Mouse (Mus musculus) heart, embryonic 16.5 days (tissue): ENCODE results near the gene Gpsm1. TPM values are rescaled to one million over a fixed set of nuclear protein-coding genes. Genes with fewer than 3 reads are reported as not detected.

Experiments
- ATAC-seq: fragments of 200-750 bp; cut with Nextera tagmentation; replicated peaks from 2 replicates; pipeline ENCODE4 v1.8.0; 2017; ENCODE audit warnings: moderate number of reproducible peaks; ENCODE audit not compliant: insufficient read depth, low FRiP score; ENCODE audit errors: extremely low read depth
- H3K27ac ChIP-seq: fragments of 300-500 bp; sonication (generic); 2 replicates; pipeline ENCODE4 v1.5.1; 2014; ENCODE audit warnings: mild to moderate bottlenecking, low read length, control low read depth, moderate library complexity
- H3K27me3 ChIP-seq: fragments of 300-500 bp; sonication (generic); 2 replicates; pipeline ENCODE4 v1.6.1; 2014; ENCODE audit warnings: low read length, mixed read lengths; ENCODE audit not compliant: control insufficient read depth, insufficient read depth
- H3K36me3 ChIP-seq: fragments of 300-500 bp; sonication (generic); 2 replicates; pipeline ENCODE4 v1.6.1; 2014; ENCODE audit not compliant: control insufficient read depth, insufficient read depth
- H3K4me1 ChIP-seq: fragments of 300-500 bp; sonication (generic); 2 replicates; pipeline ENCODE4 v1.6.1; 2014; ENCODE audit warnings: low read length, mixed read lengths; ENCODE audit not compliant: control insufficient read depth, insufficient read depth
- H3K4me2 ChIP-seq: fragments of 300-500 bp; sonication (generic); 2 replicates; pipeline ENCODE4 v1.6.1; 2014; ENCODE audit warnings: low read depth, mild to moderate bottlenecking, control low read depth, low read length
- H3K4me3 ChIP-seq: fragments of 300-500 bp; sonication (generic); 2 replicates; pipeline ENCODE4 v1.5.1; 2014; ENCODE audit warnings: mild to moderate bottlenecking, control low read depth, low read length
- H3K9ac ChIP-seq: fragments of 300-500 bp; sonication (generic); 2 replicates; pipeline ENCODE4 v1.6.1; 2014; ENCODE audit warnings: low read length, control low read depth
- H3K9me3 ChIP-seq: fragments of 300-500 bp; sonication (generic); replicated peaks from 2 replicates; pipeline ENCODE4 v1.6.1; 2016; ENCODE audit warnings: low read length; ENCODE audit not compliant: control insufficient read depth
- WGBS: fragments of 180-500 bp; shearing (Covaris S2); extraction: QIAGEN DNeasy Blood & Tissue Kit; methylation state at CpG from one replicate; pipeline ENCODE4 v1.1.7; 2014; 5-methylcytosine and 5-hydroxymethylcytosine counted together
- polyA plus RNA-seq: library from polyadenylated mRNA; unstranded; fragments of >200 nt; fragmentation: Nextera tagmentation; extraction: Ambion mirVana; gene quantifications from 2 replicates; pipeline ENCODE4 v1.2.1, GENCODE M21; 2015

Gene Gpsm1
- polyA plus RNA-seq: 102 and 104 TPM in 2 replicates

- Histone ChIP-seq H3K36me3 (no peaks in the 10 kb centered on the region), H3K9ac (peak within 1 kb of the TSS; percentile 96), H3K27ac (peak within 1 kb of the TSS; percentile 95), H3K4me2 (peak within 1 kb of the TSS; percentile 77), H3K9me3 (no peaks in the 10 kb centered on the region), H3K27me3 (no peaks in the 10 kb centered on the region), H3K4me3 (peak within 1 kb of the TSS; percentile 91), H3K4me1 (peaks cover 40% of the 10 kb centered on the region)
- WGBS: under 1% methylated on average over 63 of the region's 66 CpGs
- peak; percentile 82 for ATAC-seq
Observed at GRCm38 (mm10) chr2:26315072-26315924, at the start of gene Gpsm1. Gpsm1 (plus strand) TSS chr2:26315515.

DNA sequence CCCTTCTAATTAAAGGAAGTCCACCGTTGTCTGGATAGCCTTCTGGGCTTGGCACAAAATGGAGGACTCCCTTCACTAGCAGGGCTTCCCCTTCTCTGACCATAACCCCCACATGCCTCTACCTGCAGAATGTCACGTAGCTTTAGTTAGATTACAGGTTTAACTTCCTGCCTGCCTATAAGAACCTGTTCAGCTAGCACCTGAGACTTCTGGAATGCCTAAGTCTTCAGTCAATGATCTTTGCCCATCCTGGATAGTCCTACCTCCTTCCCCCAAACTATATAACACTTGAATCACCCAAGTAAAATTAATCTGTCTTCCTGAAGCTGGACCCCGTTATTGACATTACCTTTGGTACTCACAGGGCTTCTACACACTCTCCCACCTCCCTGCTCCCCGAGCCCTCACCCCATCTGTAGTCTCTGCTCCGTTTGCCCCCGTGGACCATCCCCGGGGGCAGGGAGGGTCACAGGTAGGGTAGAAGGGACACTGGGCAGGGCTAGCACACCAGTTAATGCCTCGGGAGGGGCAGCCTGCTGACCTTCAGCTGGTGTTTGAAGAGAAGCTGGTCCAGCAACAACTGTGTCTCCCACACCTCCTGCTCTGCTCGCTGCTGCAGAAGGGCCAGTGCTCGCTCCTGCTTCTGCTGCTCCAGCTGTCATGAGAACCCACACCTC lies 49.1 kb upstream of the Gpsm1 start:
- Histone ChIP-seq H3K36me3 (no peaks in the 10 kb centered on the region), H3K27me3 (no peaks in the 10 kb centered on the region), H3K4me3 (no peak overlapping the region), H3K4me1 (peaks cover 2% of the 10 kb centered on the region; the same call in 1 of the 2 replicates), H3K9ac (no peak overlapping the region), H3K9me3 (no peaks in the 10 kb centered on the region), H3K27ac (no peak overlapping the region), H3K4me2 (no peak overlapping the region)
- 78% methylated on average over 10 of the region's 10 CpGs for WGBS
- no peak for ATAC-seq

DNA sequence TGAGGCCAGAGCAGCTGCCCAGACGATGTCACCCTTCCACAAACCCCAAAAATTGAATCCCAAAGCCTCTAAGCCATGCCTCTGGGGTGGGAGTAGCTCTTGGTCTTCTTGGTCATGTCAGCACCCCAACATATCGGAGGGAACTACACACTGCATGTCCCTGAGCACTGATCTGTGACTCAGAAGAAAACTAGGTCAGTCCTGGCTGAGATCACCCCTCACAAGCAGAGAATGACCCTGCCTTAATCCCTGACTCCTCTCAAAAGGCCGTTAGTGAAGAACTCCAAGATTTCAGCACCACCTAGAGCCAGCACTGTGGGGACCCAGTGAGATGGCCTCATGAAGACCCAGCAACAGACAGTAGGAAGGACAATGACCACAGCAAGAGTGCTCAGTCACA lies 47.1 kb upstream of the Gpsm1 start:
- Histone ChIP-seq H3K4me1 (peaks cover 2% of the 10 kb centered on the region; the same call in 1 of the 2 replicates), H3K9me3 (no peaks in the 10 kb centered on the region), H3K9ac (no peak overlapping the region), H3K27ac (no peak overlapping the region), H3K27me3 (no peaks in the 10 kb centered on the region), H3K4me3 (no peak overlapping the region), H3K4me2 (no peak overlapping the region), H3K36me3 (no peaks in the 10 kb centered on the region)
- WGBS: 64% methylated on average over 3 of the region's 3 CpGs
- no peak for ATAC-seq

DNA sequence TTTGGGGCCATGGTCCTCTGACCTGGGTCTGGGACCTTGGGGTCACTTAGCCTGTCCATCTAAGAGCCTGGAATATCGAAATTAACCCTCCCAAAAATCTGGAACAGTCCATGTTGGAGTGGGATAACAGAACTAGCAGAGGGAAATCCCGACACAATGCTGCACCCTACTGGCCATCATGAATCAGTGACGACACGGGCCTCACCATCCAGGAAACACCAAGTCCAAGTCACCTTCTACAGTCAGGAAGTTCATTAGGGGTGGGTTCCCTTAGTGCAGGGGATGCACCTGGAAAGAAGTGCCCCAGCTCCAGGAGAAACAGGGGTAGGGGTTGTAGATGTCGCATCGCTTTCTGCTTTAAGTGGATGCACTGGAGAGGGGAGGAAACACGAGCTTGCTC lies 41.7 kb upstream of the Gpsm1 start:
- H3K27ac ChIP-seq: no peak overlapping the region
- H3K27me3 ChIP-seq: no peaks in the 10 kb centered on the region
- ATAC-seq: peak; percentile 65; the same call in 1 of the 2 replicates
- H3K9ac ChIP-seq: no peak overlapping the region
- no peaks in the 10 kb centered on the region for H3K4me1 ChIP-seq
- H3K9me3 ChIP-seq: no peaks in the 10 kb centered on the region
- no peak overlapping the region for H3K4me3 ChIP-seq
- no peak overlapping the region for H3K4me2 ChIP-seq
- WGBS: 18% methylated on average over 7 of the region's 7 CpGs
- H3K36me3 ChIP-seq: no peaks in the 10 kb centered on the region

GRCm38 (mm10) chr2:26279712-26280111 lies 35.6 kb upstream of the Gpsm1 start:
- no peaks in the 10 kb centered on the region for H3K9me3 ChIP-seq
- no peaks in the 10 kb centered on the region for H3K4me1 ChIP-seq
- no peak overlapping the region for H3K27ac ChIP-seq
- no peaks in the 10 kb centered on the region for H3K27me3 ChIP-seq
- no peak overlapping the region for H3K9ac ChIP-seq
- H3K4me2 ChIP-seq: no peak overlapping the region
- 74% methylated on average over 3 of the region's 3 CpGs for WGBS
- no peak overlapping the region for H3K4me3 ChIP-seq
- no peaks in the 10 kb centered on the region for H3K36me3 ChIP-seq
- no peak for ATAC-seq

- no peaks in the 10 kb centered on the region for H3K9me3 ChIP-seq
- 77% methylated on average over 11 of the region's 11 CpGs for WGBS
Observed at GRCm38 (mm10) chr2:26280594-26280993, 34.7 kb upstream of the Gpsm1 start.

DNA sequence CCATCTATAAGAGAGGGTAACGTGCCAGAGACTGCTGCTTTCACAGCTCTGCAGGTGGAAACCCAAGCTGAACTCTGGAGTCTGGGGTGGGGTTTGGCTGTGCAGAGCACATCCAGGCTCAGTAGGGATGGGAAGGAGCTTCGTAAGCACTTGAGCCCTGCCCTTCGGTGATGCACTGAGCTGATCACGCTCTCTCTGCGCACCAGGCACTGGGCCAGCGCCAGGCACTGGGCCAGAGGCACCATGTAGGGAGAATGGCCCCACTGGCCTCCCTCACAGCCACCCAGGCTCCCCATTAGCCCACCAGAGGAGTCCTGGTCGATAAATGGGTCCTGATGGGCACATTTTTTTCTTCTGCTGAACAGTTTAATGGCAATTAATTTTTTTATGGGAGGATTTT lies 29.5 kb upstream of the Gpsm1 start:
- Histone ChIP-seq H3K9me3 (no peaks in the 10 kb centered on the region), H3K4me3 (no peak overlapping the region), H3K36me3 (no peaks in the 10 kb centered on the region), H3K4me1 (0 out of 2 replicates have a peak, but pooled peaks cover 2% of the 10 kb centered on the region), H3K9ac (no peak overlapping the region), H3K27ac (no peak overlapping the region), H3K27me3 (no peaks in the 10 kb centered on the region), H3K4me2 (no peak overlapping the region)
- no peak; the same call in 1 of the 2 replicates for ATAC-seq
- 50% methylated on average over 7 of the region's 7 CpGs for WGBS

More at GRCm38 (mm10) chr2:26280594-26280993, 34.7 kb upstream of the Gpsm1 start:
- Histone ChIP-seq H3K27ac (no peak overlapping the region), H3K27me3 (no peaks in the 10 kb centered on the region), H3K4me2 (no peak overlapping the region), H3K36me3 (no peaks in the 10 kb centered on the region), H3K9ac (no peak overlapping the region), H3K4me3 (no peak overlapping the region), H3K4me1 (no peaks in the 10 kb centered on the region)
- ATAC-seq: no peak

GRCm38 (mm10) chr2:26286391-26286790 lies 28.9 kb upstream of the Gpsm1 start:
- no peak overlapping the region for H3K4me2 ChIP-seq
- WGBS: 65% methylated on average over 7 of the region's 7 CpGs

DNA sequence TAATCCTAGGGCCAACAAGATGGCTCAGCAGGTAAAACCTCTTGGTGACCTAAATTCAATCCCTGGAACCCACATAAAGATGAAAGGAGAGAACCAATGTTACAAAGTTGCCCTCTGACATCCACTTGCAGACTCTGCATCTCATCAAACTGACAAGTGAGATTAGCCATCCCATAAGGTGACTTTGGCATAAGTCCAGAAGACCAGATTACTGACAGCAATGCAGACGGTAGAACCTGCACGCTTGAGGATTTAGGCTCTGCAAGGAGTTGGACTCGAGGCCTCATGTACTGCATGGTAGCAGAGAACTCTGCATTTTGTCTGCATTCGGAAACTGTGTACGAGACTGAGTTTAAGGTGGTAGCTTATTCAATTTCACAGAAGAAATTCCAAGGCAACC lies 25.2 kb upstream of the Gpsm1 start:
- H3K27ac ChIP-seq: no peak overlapping the region
- no peaks in the 10 kb centered on the region for H3K27me3 ChIP-seq
- H3K4me2 ChIP-seq: no peak overlapping the region
- H3K4me1 ChIP-seq: 0 out of 2 replicates have a peak, but pooled peaks cover 2% of the 10 kb centered on the region
- no peaks in the 10 kb centered on the region for H3K36me3 ChIP-seq
- H3K9me3 ChIP-seq: no peaks in the 10 kb centered on the region
- no peak for ATAC-seq
- H3K4me3 ChIP-seq: no peak overlapping the region
- H3K9ac ChIP-seq: no peak overlapping the region
- 42% methylated on average over 5 of the region's 5 CpGs for WGBS

More at GRCm38 (mm10) chr2:26286391-26286790, 28.9 kb upstream of the Gpsm1 start:
- Histone ChIP-seq H3K36me3 (no peaks in the 10 kb centered on the region), H3K9ac (no peak overlapping the region), H3K9me3 (no peaks in the 10 kb centered on the region), H3K27ac (no peak overlapping the region), H3K4me3 (no peak overlapping the region), H3K4me1 (0 out of 2 replicates have a peak, but pooled peaks cover 2% of the 10 kb centered on the region), H3K27me3 (no peaks in the 10 kb centered on the region)
- ATAC-seq: no peak
